Mouse (Mus musculus) frontal cortex, postnatal 14 days (tissue): ENCODE data around the gene Stox2.
"Not testable (repeated sequence)": the region's sequence is repeated elsewhere in the genome, so short reads cannot be mapped to it uniquely, and the experiment has no call there.

ENCODE experiments used
- DNase-seq, 2 experiments: peaks; one replicate each; pipeline ENCODE4 v3.0.0; 2022; ENCODE audit warnings: low spot score in 2 of 2

Gene Stox2

DNA sequence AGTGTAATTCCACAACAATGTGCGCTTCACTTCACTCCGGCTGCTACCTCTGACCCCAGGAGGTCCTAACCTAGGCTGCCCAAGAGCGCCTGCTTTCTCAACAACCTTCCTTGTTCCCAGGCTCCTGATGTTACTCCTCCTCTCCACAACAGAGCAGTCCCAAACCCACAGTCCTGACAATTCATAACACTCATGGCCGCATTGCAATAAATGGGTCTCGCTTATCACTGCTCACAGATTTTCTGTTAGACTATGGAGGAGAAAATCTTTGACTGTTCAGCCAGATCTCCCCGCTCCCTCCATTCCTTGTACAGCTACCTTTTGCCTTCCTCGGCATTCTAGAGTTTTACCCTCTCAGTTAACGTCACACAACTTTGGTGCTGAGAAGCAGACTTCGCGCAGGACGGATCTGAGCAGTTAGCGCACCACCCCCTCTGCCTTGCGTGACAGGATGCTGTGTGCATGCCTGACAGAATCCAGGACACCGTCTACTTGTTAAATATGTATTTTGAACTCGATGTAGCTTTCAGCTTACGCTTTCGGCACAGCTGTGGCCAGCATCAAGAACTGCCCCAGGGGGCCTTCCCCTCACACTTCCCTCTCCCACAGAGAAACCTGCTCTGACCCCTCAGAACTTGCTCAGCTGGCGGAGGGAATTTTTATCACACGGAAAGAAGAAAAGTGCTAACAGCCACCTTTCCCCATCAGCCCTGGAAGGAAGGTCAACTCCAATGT, at the start of gene Stox2:
Gene Stox2 (minus strand): TSS at position 51 of the 735 bp plus-strand sequence.
- no peak for DNase-seq

DNA sequence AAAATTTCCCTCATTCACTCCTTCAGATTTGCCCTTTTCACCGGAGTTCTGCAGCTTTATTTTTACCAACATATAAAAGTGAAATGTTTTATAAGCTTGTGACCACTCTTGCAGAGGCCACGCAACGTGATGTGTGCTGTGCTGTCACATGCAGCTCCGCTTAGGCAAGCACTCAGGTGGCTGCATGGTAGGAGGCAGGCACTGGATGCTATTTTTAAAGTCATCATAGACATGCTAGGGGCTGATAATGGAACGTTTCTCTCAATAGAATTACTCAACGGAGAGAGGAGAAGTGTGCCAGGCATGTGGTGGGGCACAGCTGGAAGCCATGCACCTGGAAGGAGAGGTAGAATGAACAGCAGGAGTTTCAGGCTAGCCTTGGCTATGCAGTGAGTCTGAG, 49.3 kb upstream of the Stox2 start:
- DNase-seq, result no peak

DNA sequence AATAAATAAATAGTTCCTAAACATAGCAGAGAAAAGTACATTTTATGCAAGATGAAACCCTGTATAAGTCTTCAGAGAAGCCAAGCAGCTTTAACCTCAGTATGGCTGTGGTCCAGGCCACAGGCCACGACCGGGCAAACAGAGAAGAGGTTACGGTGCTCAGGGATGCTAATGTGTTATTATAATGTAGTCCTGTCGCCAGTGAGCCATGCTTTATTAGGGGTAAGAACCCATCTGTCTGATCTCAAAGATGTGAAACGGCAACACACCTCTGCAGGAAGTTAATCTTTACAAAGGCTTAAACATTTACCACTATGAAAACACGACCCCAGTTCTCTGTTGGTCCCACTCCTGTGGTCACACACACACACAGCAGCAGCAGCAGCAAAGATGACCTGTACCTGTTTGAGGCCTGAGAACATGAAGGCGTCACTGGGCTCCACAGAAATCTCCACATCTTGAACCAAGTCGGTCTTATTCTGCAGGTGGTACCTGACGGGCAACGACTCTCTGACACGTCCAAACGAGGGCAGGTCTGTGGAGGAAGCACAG, 48.5 kb upstream of the Stox2 start:
- no peak for DNase-seq

DNA sequence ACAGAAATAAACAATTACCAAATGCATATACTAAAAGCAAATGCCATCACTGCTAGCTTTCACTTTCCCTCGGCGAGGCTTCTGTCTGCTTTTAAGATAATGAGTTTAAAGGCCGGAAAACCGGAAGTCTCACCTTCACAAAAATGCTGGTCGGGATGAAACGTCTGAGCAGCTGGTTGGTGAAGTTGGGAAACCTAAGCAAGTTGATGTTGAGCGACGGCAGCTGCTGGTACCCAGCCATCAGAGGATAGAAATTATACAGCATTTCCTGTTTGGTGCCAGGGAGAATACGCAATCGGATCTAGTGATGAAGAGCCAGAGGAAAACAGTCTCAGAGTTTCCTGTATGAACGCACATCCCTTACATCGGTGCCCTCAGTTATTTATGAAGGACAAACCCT, 46.9 kb upstream of the Stox2 start:
- no peak for DNase-seq

DNA sequence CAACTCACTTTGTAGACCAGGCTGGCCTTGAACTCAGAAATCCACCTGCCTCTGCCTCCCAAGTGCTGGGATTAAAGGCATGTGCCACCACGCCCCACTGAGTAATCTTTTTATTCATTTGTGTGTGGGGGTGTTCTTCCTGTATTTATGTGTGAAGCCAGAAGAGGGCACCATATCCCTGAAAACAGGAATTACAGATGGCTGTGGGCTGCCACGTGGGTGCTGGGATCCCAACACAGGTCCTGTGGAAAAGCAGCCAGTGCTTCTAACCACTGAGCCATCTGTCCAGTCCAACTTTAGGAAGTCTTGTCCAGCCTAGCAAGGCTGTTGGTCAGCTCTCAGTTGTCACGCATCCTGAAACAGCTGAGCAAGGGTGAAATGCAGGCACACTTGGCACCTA, 41.1 kb upstream of the Stox2 start:
- no peak for DNase-seq

DNA sequence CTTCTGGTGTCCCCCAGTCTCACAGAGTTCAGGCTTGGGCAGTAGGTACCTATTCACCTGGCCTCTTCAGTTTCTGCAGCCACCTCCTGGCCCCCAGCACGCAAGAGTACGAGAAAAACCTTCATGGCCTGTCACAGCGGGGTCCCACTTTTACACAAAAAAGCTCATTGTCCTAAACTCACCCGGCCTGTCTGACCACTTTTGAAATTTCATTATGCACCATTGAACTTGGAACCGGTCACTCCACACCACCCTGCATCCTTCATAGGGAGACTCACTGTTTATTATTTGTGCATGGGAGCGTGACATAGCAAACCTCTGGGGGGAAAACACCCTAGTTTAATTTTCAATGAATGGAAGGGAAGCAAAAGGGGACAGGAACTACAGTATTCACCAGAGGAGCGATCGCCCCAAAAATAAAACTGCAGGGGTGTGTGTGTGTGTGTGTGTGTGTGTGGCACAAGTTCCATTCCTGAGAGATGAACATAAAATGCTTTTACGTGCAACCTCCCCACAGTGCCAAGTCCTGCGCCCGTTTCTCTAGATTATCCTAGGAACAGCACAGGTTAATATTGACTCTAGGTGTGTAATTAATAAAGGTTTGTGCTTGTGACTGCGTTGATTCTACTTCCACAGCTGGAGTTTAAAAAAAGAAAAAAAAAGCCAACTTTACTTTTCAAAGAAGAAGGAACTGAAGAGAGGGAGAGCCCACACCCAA, 36.4 kb upstream of the Stox2 start:
- no peak for DNase-seq

DNA sequence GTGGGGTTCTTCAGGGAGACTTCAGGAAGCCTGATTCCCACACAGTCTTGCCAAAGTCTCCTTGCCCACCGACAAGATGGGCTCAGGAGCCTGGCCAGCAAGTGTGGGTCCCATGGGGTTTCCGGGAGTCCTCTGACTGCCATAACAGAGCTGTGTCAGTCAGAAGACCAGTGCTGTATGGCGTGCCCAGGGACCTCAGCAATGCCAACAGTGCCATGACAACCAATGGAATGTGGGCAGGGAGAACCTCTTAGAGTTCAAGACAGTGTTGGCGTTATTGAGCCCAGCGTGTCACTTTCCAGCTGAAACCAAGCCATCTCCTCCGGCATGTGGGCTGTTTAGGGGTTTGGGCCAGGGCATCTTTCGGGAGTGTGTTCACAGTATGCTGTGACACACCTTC, 33.9 kb upstream of the Stox2 start:
- DNase-seq, result no peak

DNA sequence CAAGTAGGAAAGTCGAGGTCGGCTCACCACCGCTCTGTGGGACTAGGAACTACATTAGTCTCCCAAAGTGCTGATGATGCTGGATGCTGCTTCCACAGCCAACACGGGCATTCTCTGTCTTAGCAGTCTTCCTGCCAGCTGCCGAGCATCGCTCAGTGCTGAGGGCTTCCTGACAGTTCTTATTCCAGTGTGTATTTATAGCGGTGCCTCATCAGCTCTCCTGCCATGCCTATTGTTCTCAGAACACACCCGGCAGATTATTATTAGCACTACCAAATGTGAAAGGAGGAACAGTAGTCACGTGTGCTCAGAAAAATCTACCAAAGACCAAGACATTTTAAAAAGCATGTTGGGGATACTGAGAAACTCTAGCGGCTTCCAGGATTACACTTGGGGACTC, 15.5 kb upstream of the Stox2 start:
- DNase-seq, result peak; percentile 19 to 63

DNA sequence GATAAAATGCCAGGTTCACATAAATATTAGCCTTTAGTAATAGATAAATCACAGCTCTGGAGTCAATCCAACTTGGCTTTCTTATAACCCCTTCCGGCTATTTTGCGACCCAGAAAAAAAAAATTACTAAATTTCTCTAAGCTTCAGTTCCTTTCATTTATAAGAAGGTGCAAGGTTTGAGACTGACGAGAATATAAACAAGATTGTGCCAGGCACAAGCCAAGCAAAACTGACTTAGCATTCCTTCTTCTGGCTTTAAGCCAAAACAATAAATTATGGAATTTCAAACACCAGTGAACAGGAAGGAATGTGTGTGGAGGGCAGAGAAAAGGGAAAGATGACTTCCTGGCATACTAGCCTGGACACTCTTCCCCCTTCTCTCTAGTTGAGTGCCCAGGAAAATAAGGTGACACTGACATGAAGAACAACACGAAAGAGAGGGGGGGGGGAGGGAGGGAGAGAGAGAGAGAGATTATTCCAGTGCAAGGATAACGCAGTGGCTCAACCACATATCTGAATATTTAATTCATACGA, 13.1 kb upstream of the Stox2 start:
- no peak for DNase-seq

DNA sequence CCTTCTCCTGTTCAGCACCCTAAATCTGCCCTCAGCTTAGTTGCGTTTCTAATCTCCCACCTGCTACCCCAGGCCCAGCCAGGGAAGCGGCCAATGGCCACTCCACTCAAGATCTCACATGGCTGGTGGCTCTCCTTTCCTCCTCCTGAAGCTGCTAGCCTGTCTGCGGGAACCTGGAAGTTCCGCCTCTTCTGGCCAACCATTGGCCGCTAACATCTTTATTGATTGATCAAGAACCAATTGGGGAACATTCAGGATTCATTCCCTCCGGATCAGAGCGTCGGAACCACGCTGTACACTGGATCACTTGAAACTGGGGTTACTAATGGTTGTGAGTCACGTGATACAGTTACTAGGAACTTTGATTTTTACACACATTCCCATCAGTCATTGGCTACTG, 12.4 kb upstream of the Stox2 start:
- DNase-seq, result no peak

DNA sequence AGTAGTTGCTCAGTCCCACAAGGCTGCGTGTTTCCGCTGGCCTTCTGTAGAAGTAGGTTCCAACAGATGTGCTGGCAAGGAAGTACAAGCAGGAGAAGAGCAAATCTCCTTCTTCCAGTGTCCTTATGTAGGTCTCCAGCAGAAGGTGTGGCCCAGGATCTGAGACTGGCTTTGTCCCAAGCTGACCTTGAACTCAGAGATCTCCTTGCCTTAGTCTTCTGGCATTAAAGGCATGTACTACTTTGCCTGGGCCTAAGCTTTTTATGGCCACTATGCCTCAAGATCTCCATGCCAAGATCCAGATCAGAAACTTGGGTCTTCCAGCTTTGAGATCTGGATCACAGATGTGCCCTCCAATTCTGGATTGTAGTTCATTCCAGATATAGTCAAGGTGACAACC, 3.0 kb upstream of the Stox2 start:
- not testable (repeated sequence) for DNase-seq

DNA sequence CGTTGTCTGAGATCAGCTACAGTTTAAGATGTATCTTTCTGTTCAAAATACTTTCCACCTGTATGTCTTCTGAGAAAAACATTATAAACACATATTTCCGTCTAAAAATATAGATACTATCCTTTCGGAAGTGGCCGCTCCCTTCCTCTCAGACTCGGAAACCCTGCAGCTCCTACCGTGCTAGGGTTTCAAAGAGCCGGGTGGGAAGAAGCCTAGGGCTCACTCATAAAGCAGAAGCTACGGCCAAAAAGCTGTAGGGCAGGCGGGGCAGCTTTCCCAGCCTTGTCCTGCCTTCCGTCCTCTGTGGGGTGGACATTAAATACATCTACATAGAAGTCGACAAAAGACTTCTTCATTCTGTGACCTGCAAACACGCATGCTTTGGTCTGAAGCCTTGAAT, 6.9 kb downstream of the Stox2 start:
- no peak for DNase-seq

DNA sequence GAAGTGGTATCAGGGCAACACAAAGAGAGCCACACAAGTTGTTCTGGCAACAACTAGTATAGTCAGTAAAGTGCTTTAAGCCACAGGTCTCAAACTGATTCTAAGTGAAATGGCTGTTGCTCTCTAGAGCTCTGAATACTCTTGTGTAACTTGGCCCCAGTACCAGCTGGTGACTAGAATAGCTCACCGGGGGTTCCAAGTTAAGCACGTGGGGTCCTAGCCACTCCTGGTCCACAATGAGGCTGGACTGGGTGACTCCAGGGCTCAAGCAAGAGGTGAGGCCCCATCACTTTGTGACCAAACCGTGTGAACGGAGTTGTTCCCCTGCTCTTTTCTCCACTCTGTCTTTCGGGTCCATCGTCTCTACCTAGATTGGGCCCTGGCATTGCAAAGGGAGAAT, 8.2 kb downstream of the Stox2 start:
- no peak for DNase-seq

DNA sequence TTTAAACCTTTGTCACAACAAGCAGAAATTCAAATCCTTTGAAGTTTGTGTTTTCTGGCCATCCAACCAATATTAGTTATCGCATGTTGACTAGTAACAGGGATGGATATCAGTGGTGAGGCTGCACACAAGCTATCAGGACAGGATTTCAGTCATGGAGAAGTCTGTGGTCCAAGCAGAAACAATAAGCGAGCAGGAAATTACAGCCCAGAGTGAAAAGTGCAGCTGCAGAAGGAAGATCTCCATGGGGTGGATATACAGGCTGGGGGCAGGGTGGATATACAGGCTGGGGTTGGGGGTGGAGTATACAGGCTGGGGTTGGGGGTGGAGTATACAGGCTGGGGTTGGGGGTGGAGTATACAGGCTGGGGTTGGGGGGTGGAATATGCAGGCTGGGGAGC, 10.3 kb downstream of the Stox2 start:
- DNase-seq, result no peak

DNA sequence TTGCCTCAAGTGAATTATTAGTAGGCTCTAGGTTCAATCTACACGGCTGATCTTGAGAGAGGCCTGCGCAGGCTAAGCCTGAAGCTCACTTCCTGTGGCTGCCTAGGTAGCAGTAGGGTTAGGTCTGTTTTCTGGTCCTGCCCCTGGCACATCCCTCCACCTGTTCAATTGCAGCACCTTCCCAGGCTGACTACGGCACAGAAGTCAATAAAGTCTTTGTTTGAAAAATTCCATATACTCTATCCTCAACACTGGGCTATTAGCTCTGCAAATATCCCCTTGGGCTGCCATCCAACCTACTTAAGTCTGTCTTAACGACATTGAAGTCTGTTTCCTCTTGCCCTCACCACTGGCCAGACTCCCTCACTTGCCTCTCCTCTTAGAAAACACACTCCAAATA, 10.8 kb downstream of the Stox2 start:
- no peak for DNase-seq

DNA sequence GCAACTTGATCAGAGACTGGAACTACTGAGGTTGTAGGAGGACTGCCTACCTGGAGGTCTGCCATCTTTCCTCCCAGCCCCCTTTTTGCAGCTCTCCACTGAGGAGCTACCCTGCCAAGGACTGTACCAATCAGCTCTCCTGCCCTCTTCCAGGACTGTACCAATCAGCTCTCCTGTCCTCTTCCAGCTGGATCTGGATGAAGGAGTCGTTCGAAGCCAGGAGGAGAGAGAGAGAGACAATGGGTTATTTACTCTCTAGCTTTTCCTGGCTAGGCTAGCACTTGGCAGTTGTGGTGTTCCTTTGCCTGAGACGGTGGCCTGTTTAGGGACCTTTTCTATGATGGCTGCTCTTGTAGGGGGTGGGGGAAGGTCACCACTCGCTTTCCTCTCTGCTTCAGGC, 14.9 kb downstream of the Stox2 start:
- DNase-seq, result peak in 1 of 2 experiments; percentile 49

DNA sequence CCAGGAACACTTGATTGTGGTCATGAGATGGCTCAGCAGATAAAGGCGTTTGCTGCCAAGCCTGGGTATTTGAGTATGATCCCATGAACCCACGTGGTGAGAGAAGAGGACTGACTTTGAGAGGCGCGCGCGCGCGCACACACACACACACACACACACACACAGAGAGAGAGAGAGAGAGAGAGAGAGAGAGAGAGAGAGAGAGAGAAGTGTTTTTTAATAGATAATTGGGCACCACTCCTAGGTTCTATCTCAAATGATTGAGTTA, 32.0 kb downstream of the Stox2 start:
- DNase-seq, result not testable (repeated sequence)

DNA sequence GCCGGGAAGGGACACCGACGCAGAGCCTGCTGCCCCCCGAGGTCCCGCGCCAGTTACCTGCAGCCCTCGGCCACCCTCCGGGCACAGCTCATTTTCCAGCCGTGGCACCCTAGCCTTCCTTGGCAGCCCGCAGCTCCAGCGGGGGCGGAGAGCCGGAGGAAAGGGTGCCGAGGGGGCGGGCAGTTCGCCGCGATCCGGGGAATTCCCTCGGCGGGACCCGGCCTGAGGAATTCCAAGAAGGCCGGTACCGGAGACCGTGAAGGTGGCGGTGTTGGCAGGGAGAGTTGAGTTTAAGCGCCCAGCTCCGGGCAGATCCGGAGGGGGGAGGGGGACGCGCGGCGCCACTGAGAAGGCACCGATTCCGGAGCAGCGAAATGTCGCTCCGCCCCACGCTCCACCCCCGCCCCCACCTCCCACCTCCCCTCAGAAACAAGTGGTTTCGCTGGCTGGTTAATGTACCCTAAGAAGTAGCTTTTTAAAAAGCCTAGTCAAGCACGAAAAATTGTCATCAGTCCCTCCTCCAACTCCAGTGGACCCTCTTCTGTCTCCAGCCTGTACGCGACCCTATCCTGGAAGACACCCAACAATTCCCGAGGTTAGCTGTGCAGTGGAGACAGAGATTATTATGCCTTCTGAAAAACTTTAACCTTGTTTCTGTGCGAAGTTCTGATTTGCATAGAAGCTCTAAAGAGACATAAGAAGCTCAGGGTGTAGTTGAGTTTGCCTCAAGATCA, 32.5 kb downstream of the Stox2 start:
- DNase-seq, result peak; percentile 20 to 56

DNA sequence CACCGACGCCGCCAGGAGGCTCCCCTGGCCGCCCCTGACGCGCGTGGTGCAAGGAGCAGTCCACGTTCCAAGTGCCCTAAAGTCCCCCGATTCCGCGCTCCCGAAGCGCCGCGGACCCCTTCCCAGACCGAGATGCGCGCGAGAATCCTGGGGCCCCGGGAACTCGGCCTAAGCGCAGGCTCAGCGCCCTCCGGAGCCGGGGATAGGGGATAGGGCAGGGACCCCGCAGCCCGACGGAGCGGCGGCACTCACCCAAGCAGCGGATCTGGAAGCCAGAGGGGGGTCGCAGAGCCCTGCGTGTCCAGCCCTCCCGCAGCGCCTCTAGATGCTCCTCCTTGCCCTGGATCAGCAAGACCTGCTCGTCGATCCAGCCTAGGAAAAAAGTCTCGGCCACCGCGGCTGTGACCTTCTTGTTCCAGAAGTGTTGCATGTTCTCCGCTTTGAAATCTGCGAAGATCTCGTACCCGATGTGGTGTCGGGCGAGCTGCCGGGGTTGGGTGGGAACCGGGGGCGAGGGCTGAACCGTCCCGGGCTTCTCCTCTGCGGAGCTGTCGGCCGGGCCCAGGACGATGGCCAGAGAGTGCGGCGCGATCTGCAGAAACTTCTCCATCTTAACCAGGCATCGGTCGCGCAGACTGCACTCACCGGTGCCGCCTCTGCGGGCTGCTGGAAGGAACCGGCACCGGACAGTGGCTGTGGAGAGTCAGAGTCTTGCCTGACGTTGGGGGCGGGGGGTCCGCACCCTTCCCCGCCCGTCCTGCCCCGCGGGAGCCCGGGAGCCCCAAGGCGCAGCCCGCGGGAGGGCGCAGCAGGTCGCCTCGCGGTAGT, 33.3 kb downstream of the Stox2 start:
- DNase-seq, result peak in 1 of 2 experiments; percentile 8

DNA sequence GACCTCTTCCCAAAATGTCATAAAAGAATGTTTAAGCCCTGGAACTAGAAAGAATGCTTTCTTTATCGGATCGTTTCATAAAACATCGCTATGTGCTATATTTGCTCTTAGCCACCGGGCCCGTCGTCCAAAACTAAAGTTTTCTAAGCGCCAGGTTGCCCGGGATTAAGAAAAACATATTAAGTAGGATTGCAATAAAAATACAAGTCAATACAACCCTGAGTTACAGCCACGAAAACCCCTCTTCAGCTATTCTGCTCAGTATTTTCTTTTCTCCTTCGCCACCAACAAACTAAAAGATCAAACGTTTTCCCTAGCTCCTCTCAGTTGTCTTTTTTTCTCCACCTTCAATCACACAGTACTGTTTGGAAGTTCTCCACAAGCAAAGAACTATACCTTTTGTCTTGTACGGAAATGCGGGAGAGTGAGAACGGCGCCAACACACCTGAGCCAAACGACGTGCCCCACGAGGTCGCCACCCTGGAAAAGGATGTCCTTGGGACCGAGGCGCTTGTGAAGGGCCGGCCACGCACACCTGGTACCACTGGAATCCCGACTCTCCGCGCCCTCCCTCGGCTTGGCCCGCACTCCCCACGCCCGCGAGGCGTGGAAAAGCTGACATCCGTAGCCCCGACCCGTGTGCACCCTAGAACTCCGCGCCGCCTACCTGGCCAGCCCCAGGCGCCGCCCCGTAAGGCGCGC, 34.0 kb downstream of the Stox2 start:
- DNase-seq, result no peak

DNA sequence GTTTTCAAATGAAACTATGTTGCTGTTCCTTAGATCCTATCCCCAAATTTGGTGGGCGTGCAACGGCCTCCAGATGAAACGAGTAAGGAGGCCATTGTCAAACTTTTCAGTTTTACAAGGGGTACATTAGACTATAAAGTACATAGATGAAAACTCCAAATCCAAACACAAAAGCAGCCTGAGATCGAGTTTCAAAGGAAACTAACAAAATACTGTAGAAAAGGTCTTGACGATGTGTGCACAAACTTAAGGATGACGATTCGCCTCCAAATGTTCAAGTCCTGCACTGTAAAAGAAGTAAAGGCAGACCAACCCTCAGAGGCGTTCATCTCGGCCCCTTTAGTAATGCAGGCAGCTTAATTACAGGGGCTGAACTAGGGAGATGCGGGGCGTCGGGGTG, 34.8 kb downstream of the Stox2 start:
- no peak for DNase-seq
